Mouse (Mus musculus) heart, postnatal 0 days (tissue): ENCODE measurements around the gene Zfp385b.

Experiments
- CTCF ChIP-seq: IDR thresholded peaks from 2 replicates; pipeline ENCODE4 v1.5.1; 2016; ENCODE audit warnings: antibody characterized with exemption, control low read depth, low read depth
- EP300 ChIP-seq: IDR thresholded peaks from 2 replicates; pipeline ENCODE4 v1.6.1; 2016; ENCODE audit warnings: antibody characterized with exemption, low read depth

GRCm38 (mm10) chr2:77526301-77526700, 293.1 kb downstream of the Zfp385b start:
- no peak for TF ChIP-seq CTCF
- TF ChIP-seq EP300: no peak
